Mouse (Mus musculus) liver, embryonic 11.5 days (tissue): ENCODE results near the gene Upk3a. TPM values are rescaled to one million over a fixed set of nuclear protein-coding genes. Genes with fewer than 3 reads are reported as not detected.

Experiments
- ATAC-seq: fragments of 200-750 bp; cut with Nextera tagmentation; replicated peaks from 2 replicates; pipeline ENCODE4 v1.8.0; 2017; ENCODE audit warnings: moderate number of reproducible peaks, mild to moderate bottlenecking, moderate TSS enrichment, moderate library complexity; ENCODE audit not compliant: low FRiP score
- DNase-seq: peaks from one replicate; pipeline ENCODE4 v3.0.0-alpha.2; 2017; ENCODE audit warnings: low spot score
- H3K27ac ChIP-seq: fragments of 300-500 bp; sonication (generic); 2 replicates; pipeline ENCODE4 v1.5.1; 2014; ENCODE audit warnings: mild to moderate bottlenecking, low read depth, low read length, control low read depth
- H3K27me3 ChIP-seq: fragments of 300-500 bp; sonication (generic); replicated peaks from 2 replicates; pipeline ENCODE4 v1.6.1; 2014; ENCODE audit warnings: low read length, mixed read lengths; ENCODE audit not compliant: control insufficient read depth, insufficient read depth
- H3K36me3 ChIP-seq: fragments of 300-500 bp; sonication (generic); 2 replicates; pipeline ENCODE4 v1.6.1; 2014; ENCODE audit warnings: mild to moderate bottlenecking, low read length, moderate library complexity, mixed read lengths; ENCODE audit not compliant: control insufficient read depth, insufficient read depth
- H3K4me1 ChIP-seq: fragments of 300-500 bp; sonication (generic); replicated peaks from 2 replicates; pipeline ENCODE4 v1.6.1; 2014; ENCODE audit warnings: low read length, mixed read lengths; ENCODE audit not compliant: control insufficient read depth, insufficient read depth
- H3K4me2 ChIP-seq: fragments of 300-500 bp; sonication (generic); 2 replicates; pipeline ENCODE4 v1.6.1; 2014; ENCODE audit warnings: mild to moderate bottlenecking, control low read depth, moderate library complexity
- H3K4me3 ChIP-seq: fragments of 300-500 bp; sonication (generic); 2 replicates; pipeline ENCODE4 v1.5.1; 2014; ENCODE audit warnings: low read depth, low read length, control low read depth
- H3K9ac ChIP-seq: fragments of 300-500 bp; sonication (generic); 2 replicates; pipeline ENCODE4 v1.6.1; 2014; ENCODE audit warnings: low read depth, low read length, control low read depth
- H3K9me3 ChIP-seq: fragments of 300-500 bp; sonication (generic); 2 replicates; pipeline ENCODE4 v1.6.1; 2016; ENCODE audit warnings: low read length, inconsistent platforms, mixed read lengths; ENCODE audit not compliant: control insufficient read depth
- WGBS: fragments of 180-500 bp; shearing (Covaris S2); extraction: QIAGEN DNeasy Blood & Tissue Kit; methylation state at CpG from one replicate; pipeline ENCODE4 v1.1.7; 2014; 5-methylcytosine and 5-hydroxymethylcytosine counted together
- polyA plus RNA-seq: library from polyadenylated mRNA; unstranded; fragments of >200 nt; fragmentation: Nextera tagmentation; extraction: Ambion mirVana; gene quantifications from 2 replicates; pipeline ENCODE4 v1.2.1, GENCODE M21; 2014

Upk3a gene
- polyA plus RNA-seq, 1 experiment from 2014 or later = not detected

GRCm38 (mm10) chr15:85054098-85054497 is 37.2 kb downstream of the Upk3a start:
- Histone ChIP-seq H3K36me3 (peaks cover 15% of the 10 kb centered on the region; the same call in 1 of the 2 replicates), H3K4me1 (no peaks in the 10 kb centered on the region), H3K9ac (no peak overlapping the region), H3K27ac (no peak overlapping the region), H3K4me3 (no peak overlapping the region), H3K27me3 (no peaks in the 10 kb centered on the region), H3K9me3 (no peaks in the 10 kb centered on the region), H3K4me2 (no peak overlapping the region)
- 86% methylated on average over 3 of the region's 3 CpGs for WGBS
- no peak for ATAC-seq
- DNase-seq = no peak

- Histone ChIP-seq H3K27me3 (no peaks in the 10 kb centered on the region), H3K9me3 (no peaks in the 10 kb centered on the region), H3K9ac (no peak overlapping the region), H3K27ac (no peak overlapping the region), H3K4me3 (no peak overlapping the region), H3K4me2 (no peak overlapping the region), H3K4me1 (no peaks in the 10 kb centered on the region), H3K36me3 (peaks cover 10% of the 10 kb centered on the region; the same call in 1 of the 2 replicates)
- WGBS = 82% methylated on average over 4 of the region's 4 CpGs
- no peak for ATAC-seq
- DNase-seq = no peak
Measured at GRCm38 (mm10) chr15:85055186-85055585, 38.2 kb downstream of the Upk3a start.

DNA sequence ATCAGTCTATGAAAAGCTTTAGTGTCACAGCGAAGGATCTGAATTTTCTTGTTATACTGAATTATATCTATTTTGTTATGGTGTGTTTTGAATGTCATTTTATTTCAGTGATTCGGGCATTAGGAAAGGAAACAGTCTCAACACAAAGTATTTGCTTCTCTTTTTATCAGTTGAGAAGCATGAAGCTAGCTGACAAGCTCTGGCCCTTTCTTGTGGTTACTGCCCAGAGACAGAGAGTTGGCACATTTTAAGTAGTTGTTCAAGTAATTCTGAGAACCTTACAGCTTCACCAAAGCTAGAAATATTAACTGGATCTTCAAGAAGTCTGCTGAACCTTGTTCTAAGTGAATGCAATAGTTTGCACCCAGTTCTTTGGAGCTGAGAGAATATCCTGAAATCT is 46.5 kb downstream of the Upk3a start:
- no peaks in the 10 kb centered on the region for H3K36me3 ChIP-seq
- H3K9ac ChIP-seq = no peak overlapping the region
- H3K4me2 ChIP-seq = no peak overlapping the region
- ATAC-seq = no peak
- DNase-seq = no peak
- no peaks in the 10 kb centered on the region for H3K27me3 ChIP-seq
- no peak overlapping the region for H3K4me3 ChIP-seq
- H3K4me1 ChIP-seq = no peaks in the 10 kb centered on the region
- H3K27ac ChIP-seq = no peak overlapping the region
- WGBS = 89% methylated on average over 2 of the region's 2 CpGs
- no peaks in the 10 kb centered on the region for H3K9me3 ChIP-seq

DNA sequence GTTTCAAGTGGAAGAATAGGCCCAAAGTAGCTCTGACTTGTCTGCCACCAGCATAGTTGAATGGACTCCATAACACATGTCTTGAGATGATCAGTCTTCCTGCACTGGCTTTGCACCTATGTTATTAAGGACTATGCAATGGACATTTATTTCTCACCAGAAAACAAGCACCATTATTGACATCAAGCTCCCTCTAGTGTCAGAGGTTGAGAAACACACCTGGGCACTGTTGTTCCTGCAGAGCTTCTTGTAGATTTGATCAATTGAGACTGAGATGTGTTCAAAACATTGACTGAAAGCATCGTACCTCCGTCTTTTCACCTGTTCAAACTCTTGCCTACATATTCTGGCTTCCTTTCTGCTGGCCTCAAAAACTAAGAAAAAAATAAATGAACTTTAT is 53.6 kb downstream of the Upk3a start:
- WGBS = 32% methylated on average over 2 of the region's 2 CpGs
- H3K4me2 ChIP-seq = no peak overlapping the region
- no peak overlapping the region for H3K9ac ChIP-seq
- no peaks in the 10 kb centered on the region for H3K9me3 ChIP-seq
- H3K4me1 ChIP-seq = no peaks in the 10 kb centered on the region
- no peaks in the 10 kb centered on the region for H3K36me3 ChIP-seq
- no peak for DNase-seq
- H3K4me3 ChIP-seq = no peak overlapping the region
- H3K27ac ChIP-seq = no peak overlapping the region
- ATAC-seq = no peak
- H3K27me3 ChIP-seq = no peaks in the 10 kb centered on the region

Other genes starting within 250 kb of the Upk3a start
- gene Phf21b, start 161.1 kb upstream of the Upk3a start, polyA plus RNA-seq = 0.26 and 0.62 TPM in 2 replicates
- 1.2 and 1.8 TPM in 2 replicates for gene Gm29666, start 97.1 kb upstream of the Upk3a start, polyA plus RNA-seq
- 56.7 and 57.3 TPM in 2 replicates for gene Nup50, start 93.7 kb upstream of the Upk3a start, polyA plus RNA-seq
- gene 5031439G07Rik, start 28.6 kb upstream of the Upk3a start, polyA plus RNA-seq = 4.6 and 5.5 TPM in 2 replicates
- gene Fam118a, start 11.8 kb downstream of the Upk3a start, polyA plus RNA-seq = 17.0 and 19.6 TPM in 2 replicates
- 0.04 and 0.06 TPM in 2 replicates for gene Smc1b, start 114.8 kb downstream of the Upk3a start, polyA plus RNA-seq
- 0.15 and 0.25 TPM in 2 replicates for gene Ribc2, start 114.9 kb downstream of the Upk3a start, polyA plus RNA-seq
- gene Fbln1, start 188.8 kb downstream of the Upk3a start, polyA plus RNA-seq = 57.6 and 60.2 TPM in 2 replicates